Mouse (Mus musculus) neural tube, postnatal 0 days (tissue): Measurements from ENCODE around the gene Cdhr2. TPM values are rescaled to one million over a fixed set of nuclear protein-coding genes. Genes with fewer than 3 reads are reported as not detected.

Source experiments
- polyA plus RNA-seq: library from polyadenylated mRNA; unstranded; fragments of >200 nt; fragmentation: Nextera tagmentation; extraction: Ambion mirVana; gene quantifications from 2 replicates; pipeline ENCODE4 v1.2.1, GENCODE M21; 2015

Cdhr2 gene
- 0.30 and 0.43 TPM in 2 replicates for polyA plus RNA-seq

DNA sequence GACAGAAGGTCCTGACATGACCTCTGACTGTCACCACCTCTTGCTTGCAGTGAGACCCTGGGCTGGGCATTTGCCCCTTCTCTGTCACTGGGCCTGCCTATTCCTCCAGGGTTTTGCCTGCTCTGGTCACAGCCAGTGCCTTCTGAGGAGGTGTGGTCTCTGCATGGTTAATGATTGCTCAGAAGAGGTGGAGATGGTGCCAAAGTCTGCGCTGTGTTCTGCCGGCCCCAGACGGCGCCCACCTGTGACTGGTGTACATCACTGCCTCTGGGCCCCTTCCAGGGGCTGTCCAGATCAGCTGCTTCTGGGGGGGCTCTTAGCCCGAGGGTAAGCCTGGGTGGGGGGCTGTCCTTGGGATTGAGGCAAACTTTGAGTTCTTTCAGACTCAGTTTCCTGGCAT lies at the start of gene Cdhr2:
Cdhr2 (plus strand) TSS at position 219 of the 400 bp plus-strand sequence.

GRCm38 (mm10) chr13:54693558-54694347 lies 7.5 kb upstream of the Cdhr2 start, which contains the start of gene Rnf44:
Rnf44 (minus strand) TSS chr13:54693907.

DNA sequence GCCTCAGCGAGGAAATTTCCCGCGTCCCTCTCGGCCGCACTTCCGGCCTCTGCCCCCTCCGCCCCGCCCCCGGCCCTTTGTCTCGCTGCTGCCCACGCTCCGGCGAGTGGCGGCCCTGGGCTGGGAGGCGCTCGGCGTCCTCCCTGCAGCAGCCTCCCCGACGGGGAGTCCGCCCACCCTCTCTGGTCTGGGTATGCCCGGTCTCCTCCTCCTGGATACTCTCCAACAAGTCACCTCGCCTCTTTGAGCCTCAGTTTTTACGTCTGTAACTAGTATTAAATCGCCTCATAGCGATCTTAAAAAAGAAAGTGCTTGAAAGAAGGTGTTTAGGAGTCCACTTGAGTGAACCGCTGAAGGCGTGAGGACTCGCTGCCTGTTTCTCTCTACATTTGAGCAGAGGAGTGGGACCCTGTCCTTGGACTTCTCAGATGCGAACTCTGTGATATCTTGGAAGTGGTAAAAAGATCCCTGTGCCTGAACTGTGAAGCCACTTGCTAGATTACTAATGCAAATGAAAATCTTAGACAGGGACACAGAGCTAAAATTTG lies 48.7 kb downstream of the Cdhr2 start, which contains the start of gene Gprin1:
Gprin1 (minus strand) TSS at position 11 of the 548 bp plus-strand sequence.

DNA sequence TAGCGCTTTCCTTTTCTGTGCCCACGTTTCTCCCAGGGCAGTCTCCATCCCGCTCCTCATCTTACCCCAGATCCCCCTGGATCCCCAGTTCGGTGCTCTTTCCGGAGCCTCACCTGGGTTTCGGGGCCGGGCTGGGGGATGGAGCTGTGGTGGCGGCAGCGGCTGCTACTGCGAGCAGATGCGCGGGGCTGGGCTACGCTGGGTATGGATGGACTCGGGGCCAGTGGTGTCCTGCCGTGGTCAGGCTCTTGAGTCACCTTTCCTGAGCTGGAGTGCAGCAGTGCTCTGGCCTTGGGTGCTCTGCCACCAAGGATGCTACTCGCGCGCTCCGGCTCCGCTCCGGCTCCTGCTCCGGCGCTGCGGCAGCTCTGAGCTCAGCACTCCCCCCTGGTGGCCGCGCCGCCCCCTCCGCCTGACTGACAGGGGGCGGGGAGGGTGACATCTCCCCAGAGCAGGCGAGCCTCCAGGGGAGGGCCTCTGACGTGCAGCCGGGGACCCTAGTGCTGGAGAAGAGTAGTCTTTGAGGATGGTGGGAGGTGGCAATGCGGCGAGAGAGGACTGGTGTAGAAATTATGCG lies 65.0 kb downstream of the Cdhr2 start, which contains the start of gene Sncb:
Sncb (minus strand) TSS at position 404 of the 577 bp plus-strand sequence.

GRCm38 (mm10) chr13:54783698-54784097 lies 82.4 kb downstream of the Cdhr2 start, which contains the start of gene Eif4e1b:
Eif4e1b (plus strand) TSS chr13:54783998.

Other genes with a start within 250 kb of the Cdhr2 start
- 80.2 and 88.1 TPM in 2 replicates for gene Thoc3, start 232.6 kb upstream of the Cdhr2 start, polyA plus RNA-seq
- gene Simc1, start 197.7 kb upstream of the Cdhr2 start, polyA plus RNA-seq = 12.1 and 12.6 TPM in 2 replicates
- gene 4833439L19Rik, start 136.0 kb upstream of the Cdhr2 start, polyA plus RNA-seq = 202 and 212 TPM in 2 replicates
- 68.5 and 72.5 TPM in 2 replicates for gene Arl10, start 126.4 kb upstream of the Cdhr2 start, polyA plus RNA-seq
- 54.0 and 56.1 TPM in 2 replicates for gene Nop16, start 111.4 kb upstream of the Cdhr2 start, polyA plus RNA-seq
- 356 and 375 TPM in 2 replicates for gene Higd2a, start 111.3 kb upstream of the Cdhr2 start, polyA plus RNA-seq
- gene Cltb, start 90.1 kb upstream of the Cdhr2 start, polyA plus RNA-seq = 338 and 377 TPM in 2 replicates
- gene Faf2, start 79.7 kb upstream of the Cdhr2 start, polyA plus RNA-seq = 63.5 and 68.2 TPM in 2 replicates
- 62.0 and 62.8 TPM in 2 replicates for gene Rnf44, start 7.6 kb upstream of the Cdhr2 start, polyA plus RNA-seq
- gene Gprin1, start 48.4 kb downstream of the Cdhr2 start, polyA plus RNA-seq = 23.6 and 26.8 TPM in 2 replicates
- gene Sncb, start 65.1 kb downstream of the Cdhr2 start, polyA plus RNA-seq = 254 and 271 TPM in 2 replicates
- gene Eif4e1b, start 82.5 kb downstream of the Cdhr2 start, polyA plus RNA-seq = not detected in 2 replicates
- gene Tspan17, start 87.9 kb downstream of the Cdhr2 start, polyA plus RNA-seq = 184 and 193 TPM in 2 replicates
- 13.2 and 13.4 TPM in 2 replicates for gene Unc5a, start 247.9 kb downstream of the Cdhr2 start, polyA plus RNA-seq